Mouse (Mus musculus) frontal cortex, postnatal 10 days (tissue): ENCODE measurements around the gene Pglyrp1.

ENCODE experiments used
- DNase-seq, 2 experiments: peaks; one replicate each; pipeline ENCODE4 v3.0.0; 2022; ENCODE audit warnings: low spot score in 2 of 2, mixed read lengths in 1 of 2

Gene Pglyrp1

DNA sequence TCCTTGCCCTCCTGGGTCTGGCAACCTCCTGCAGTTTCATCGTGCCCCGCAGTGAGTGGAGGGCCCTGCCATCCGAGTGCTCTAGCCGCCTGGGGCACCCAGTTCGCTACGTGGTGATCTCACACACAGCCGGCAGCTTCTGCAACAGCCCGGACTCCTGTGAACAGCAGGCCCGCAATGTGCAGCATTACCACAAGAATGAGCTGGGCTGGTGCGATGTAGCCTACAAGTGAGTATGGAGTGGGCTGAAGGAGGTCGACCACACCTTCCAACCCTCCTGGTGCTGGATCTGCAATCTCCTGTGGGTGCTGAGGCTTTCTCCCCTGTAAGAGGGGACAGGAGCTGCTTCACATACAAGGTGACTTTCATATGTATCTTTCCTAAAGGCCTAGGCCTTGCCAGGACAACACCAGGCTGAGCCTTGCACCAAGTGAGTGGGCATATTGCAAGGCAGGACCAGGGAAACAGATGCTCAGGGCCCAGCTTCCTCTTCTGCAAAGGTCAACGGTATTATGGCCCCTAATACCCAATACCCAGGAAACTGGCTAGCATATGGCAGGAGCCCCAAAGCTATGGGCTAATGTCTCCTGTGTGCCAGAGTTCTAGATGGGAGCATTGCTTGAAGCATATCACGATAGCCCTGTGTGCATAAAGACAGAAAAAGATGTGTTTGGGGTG lies 13.8 kb downstream of the Pglyrp1 start:
- no peak for DNase-seq

DNA sequence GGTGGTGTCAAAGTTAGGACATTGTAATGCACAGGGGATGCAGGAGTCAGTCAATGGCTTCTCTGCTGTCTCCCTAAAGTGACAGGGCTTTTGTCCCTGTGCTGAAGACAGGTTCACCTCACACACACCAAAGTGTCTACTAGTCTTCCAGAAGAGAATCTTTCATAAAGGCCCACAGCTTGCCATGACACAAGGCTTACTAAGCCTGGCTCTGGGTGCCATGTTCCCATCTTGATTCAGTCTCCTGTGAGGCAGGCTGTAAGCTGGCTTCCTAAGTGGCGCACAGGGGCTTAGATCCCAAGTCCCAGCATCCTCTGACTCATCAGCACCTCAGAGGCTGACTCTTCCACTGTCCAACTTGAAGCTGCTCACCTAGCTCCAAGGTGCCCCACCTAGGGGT lies 15.8 kb downstream of the Pglyrp1 start:
- no peak for DNase-seq

GRCm38 (mm10) chr7:18890848-18891247 lies 19.7 kb downstream of the Pglyrp1 start:
- DNase-seq: no peak

GRCm38 (mm10) chr7:18891872-18892599 lies 20.9 kb downstream of the Pglyrp1 start:
- DNase-seq: peak; percentile 75 to 85

DNA sequence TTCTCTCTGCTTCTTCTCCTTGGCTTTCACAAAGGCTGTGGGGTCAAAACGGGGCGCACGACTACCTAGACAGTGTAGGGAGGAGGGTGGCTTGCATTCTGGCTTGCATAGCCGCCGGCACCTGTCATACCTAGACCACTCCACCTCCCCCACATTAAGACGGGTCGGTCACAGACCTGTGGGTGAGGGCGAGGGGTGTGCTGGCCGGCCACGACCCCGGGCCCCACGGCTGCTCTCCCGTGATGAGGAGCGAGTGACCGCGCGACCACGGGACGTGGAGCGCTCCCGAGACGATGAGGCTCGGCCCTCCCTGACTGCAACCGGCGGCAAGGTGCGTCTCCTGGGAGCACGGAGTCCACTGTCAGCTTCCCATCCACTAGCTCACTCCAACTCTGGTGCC lies 21.9 kb downstream of the Pglyrp1 start:
- DNase-seq: no peak

DNA sequence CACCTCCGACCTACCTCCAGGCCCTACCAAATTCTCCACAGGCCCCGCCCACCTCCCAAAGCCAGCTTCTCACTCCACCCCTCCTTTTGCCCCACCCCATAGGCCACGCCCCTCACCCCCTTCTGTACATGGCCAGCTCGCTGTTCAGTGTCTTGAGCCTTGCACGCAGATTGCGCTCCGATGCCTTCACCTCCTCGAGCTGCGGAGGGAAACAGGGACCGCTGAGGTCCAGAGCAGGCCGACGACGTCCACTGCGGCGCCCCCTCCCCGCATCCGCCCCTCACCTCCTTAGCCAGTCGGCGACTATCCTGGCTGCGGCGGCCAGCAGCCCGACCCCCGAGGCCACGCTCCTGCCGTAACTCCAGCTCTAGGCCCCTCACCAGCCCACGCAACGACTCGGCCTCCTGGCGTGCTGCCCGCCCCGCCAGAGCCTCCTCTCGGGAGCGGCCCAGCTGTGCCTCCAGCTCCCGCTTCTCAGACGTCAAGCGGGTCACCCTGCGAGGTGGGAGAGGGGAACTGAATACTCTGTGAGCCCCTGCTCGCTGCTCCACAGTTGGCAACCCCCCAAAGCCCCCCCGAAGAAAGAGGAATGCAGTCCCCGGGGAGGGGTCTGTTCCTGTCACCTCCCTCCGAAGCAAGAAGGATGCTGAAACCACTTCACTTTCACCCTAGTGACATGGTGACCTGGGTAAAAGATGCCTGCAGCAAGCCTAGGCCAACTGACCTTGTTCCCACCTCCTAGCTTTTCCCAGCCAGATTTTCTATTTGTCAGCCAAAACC lies 22.7 kb downstream of the Pglyrp1 start:
- DNase-seq: peak in 1 of 2 experiments; percentile 50

- peak in 1 of 2 experiments; percentile 44 for DNase-seq
Observed at GRCm38 (mm10) chr7:18896536-18896935, 25.4 kb downstream of the Pglyrp1 start.

DNA sequence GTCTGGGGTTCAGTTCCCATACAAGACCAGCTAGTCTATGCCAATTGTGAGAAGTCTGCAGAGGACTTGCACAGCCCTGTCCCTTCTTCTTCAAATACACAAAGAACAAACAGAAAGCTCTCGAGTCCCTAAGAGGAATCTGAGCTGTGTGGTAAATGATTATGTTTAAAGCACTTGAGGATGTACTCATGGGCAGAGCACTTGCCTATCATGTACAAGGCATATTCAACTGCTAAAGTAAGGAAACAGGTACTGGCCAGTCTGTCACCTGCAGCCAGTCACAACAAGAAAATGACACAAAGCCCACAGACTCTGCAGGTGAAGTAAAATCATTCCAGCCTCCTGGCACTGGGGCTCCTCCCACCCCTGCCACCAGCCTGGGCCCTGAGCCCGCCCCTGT lies 29.4 kb downstream of the Pglyrp1 start:
- no peak for DNase-seq

GRCm38 (mm10) chr7:18902486-18902885 lies 31.4 kb downstream of the Pglyrp1 start:
- DNase-seq: no peak

- no peak for DNase-seq
Observed at GRCm38 (mm10) chr7:18904971-18905370, 33.8 kb downstream of the Pglyrp1 start.

DNA sequence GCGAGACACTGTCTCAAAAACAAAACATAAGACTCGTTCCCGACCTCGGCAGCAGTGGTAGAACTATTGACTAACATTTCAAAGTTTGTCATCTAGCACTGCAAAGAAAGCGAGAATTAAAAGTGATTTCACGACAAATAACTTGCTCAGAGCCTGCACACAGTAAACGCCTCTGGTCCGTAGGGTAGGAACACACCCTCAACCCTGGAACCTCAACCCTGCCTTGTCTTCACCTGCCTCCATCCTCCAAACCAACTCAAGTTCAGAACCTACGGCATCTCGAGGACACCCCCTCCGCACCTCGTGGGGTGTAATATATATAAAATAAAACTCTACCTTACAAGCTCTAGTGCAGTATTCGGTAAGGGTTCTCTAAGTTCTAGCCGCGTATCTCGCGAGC lies 38.7 kb downstream of the Pglyrp1 start:
- no peak for DNase-seq

DNA sequence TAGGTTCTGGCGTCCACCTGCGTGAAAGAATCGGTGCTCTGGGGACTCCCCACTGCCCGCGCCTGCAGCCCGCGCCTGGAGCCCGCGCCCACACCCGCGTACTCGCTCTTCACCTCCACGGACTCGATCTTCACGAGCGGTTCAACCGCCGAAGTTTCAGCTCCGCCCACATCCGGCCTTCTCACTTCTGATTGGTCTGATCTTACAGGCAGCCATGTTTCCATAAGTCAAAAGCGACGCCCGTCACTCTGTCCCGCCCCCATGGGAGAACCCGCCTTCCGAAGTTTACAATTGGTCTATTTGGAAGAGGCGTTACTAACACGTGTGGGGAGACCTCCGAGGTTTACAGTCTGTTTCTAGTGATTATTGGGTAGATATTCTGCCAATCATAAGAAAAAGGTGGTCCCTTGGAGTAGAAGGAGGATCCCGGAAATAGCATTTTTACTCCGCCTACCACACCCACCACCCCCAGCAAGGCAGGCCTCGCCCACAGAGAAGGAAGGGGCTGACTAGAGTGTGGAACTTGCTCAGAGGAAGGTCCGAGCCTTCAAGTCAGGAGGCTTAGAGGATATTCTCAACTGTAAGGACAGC lies 39.2 kb downstream of the Pglyrp1 start, which contains the start of gene Ccdc61:
Ccdc61 (minus strand) TSS at position 175 of the 591 bp plus-strand sequence.
- peak; percentile 97 to 98 for DNase-seq

DNA sequence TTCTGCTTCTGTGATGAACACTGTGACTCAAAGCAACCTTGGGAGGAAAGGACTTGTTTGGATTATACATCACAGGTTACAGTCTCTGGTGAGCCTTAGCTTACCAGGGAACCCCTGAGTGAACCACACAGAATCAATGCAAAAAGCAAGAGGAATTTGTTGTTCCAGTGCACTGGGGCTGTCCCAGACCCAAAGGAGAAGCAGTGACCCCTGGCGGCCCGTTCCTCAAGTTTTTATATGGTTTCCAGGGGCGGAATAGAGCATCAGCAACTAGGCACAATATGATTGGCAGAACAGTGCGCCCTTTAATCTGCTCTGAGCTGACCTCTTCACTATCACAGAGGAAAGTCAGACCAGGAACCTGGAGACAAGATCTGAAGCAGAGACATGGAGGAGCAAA lies 45.1 kb downstream of the Pglyrp1 start:
- DNase-seq: no peak

- no peak for DNase-seq
Observed at GRCm38 (mm10) chr7:18917931-18918330, 46.8 kb downstream of the Pglyrp1 start.

DNA sequence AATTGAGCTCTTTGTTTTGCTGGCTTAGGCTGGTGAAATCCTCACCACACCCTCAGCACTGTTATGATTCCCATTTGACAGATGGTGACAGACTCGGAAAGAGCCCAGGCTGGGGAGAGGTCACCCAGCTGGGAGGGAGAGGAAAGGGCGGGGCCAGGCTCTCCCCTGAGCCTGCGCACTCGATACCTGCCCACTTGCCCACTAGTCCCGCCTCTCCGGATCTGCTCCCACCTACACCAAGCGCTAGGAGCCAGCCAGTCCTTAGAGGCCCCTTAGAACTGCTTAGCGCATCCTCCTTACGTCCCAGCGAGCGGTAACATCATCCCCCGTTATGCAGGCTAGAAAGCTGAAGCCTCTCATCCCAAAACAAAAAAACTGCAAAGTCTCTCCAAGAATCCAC lies 49.9 kb downstream of the Pglyrp1 start:
- DNase-seq: peak; percentile 66 to 73

DNA sequence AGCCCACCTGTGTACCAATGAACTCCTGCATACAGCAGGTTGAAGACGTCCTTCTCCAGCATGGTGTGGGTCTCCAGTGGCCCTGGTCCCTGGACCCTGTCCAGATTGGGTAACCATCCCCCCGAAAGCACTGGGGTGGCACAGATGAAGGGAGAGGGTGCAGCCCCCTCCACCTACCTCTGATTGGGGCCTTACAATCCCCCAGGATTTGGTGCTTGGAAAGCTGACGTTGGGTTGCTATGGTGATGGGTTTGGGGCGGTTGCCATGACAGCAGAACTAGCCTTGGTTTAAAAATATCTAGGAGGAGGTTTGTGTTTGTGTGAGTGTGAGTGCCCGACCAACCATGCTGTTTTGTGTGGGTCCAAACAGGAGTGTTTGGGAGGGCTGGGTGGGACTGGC lies 51.7 kb downstream of the Pglyrp1 start:
- peak; percentile 78 to 86 for DNase-seq

- DNase-seq: no peak
Observed at GRCm38 (mm10) chr7:18923267-18923666, 52.1 kb downstream of the Pglyrp1 start.

- peak; percentile 44 to 65 for DNase-seq
Observed at GRCm38 (mm10) chr7:18923711-18924191, 52.6 kb downstream of the Pglyrp1 start.

- no peak for DNase-seq
Observed at GRCm38 (mm10) chr7:18924321-18924720, 53.2 kb downstream of the Pglyrp1 start.

- DNase-seq: peak; percentile 96 to 97
Observed at GRCm38 (mm10) chr7:18925162-18925938, 54.2 kb downstream of the Pglyrp1 start, which contains the start of gene Nova2. Gene Nova2, plus strand, starts transcription at chr7:18925888.
